Mouse (Mus musculus): ENCODE measurements at regions not wholly inside any gene's neighbourhood (a gene's known extent, or its start where the extent isn't known, plus 50 kb on each side); places are given as distances from the start of the nearest gene placed in this dataset.
"Not testable (repeated sequence)": the region's sequence is repeated elsewhere in the genome, so short reads cannot be mapped to it uniquely, and the experiment has no call there.

GRCm38 (mm10) chr12:36943903-36944302, 164.4 kb upstream of the Meox2 start:
- POLR2A ChIA-PET = no interaction called here
- TF ChIP-seq CTCF (IDR thresholded peaks at IDR 0.05) = no peak
- ATAC-seq (no peak), DNase-seq (ENCODE audit: low read depth, low spot score) (no peak)
- in situ Hi-C loops (cut with MboI; ENCODE audit: low pct_unique_long_range_greater_than_20kb) = no loop called here
- H3K27me3 ChIP-seq = no peaks in the 10 kb centered on the region
- CTCF ChIA-PET = no interaction called here

- POLR2A ChIA-PET = no interaction called here
- ATAC-seq (no peak), DNase-seq (ENCODE audit: low read depth, low spot score) (no peak)
- in situ Hi-C loops (cut with MboI; ENCODE audit: low pct_unique_long_range_greater_than_20kb) = no loop called here
- CTCF ChIA-PET = no interaction called here
- H3K27me3 ChIP-seq = no peaks in the 10 kb centered on the region
- no peak for TF ChIP-seq CTCF (IDR thresholded peaks at IDR 0.05)
Observed at GRCm38 (mm10) chr12:36945964-36946363, 162.4 kb upstream of the Meox2 start.

- DNase-seq (ENCODE audit: low read depth, low spot score) (no peak), ATAC-seq (no peak)
- ChIA-PET POLR2A (no interaction called here), CTCF (no interaction called here)
- TF ChIP-seq CTCF (IDR thresholded peaks at IDR 0.05) = no peak
- no peaks in the 10 kb centered on the region for H3K27me3 ChIP-seq
- in situ Hi-C loops (cut with MboI; ENCODE audit: low pct_unique_long_range_greater_than_20kb) = no loop called here
Observed at GRCm38 (mm10) chr12:36947902-36948301, 160.4 kb upstream of the Meox2 start.

GRCm38 (mm10) chr12:36949096-36949738, 159.1 kb upstream of the Meox2 start:
- H3K27me3 ChIP-seq = no peaks in the 10 kb centered on the region
- ChIA-PET POLR2A (no interaction called here), CTCF (no interaction called here)
- no peak for TF ChIP-seq CTCF (IDR thresholded peaks at IDR 0.05)
- no peak for ATAC-seq
- in situ Hi-C loops (cut with MboI; ENCODE audit: low pct_unique_long_range_greater_than_20kb) = no loop called here
- DNase-seq (ENCODE audit: low read depth, low spot score) = no peak

GRCm38 (mm10) chr12:36974432-36975094, 133.8 kb upstream of the Meox2 start:
- ATAC-seq (no peak), DNase-seq (ENCODE audit: low read depth, low spot score) (no peak)
- in situ Hi-C loops (cut with MboI; ENCODE audit: low pct_unique_long_range_greater_than_20kb) = no loop called here
- ChIA-PET POLR2A (no interaction called here), CTCF (no interaction called here)
- H3K27me3 ChIP-seq = no peaks in the 10 kb centered on the region
- no peak for TF ChIP-seq CTCF (IDR thresholded peaks at IDR 0.05)

- DNase-seq (ENCODE audit: low read depth, low spot score) (no peak), ATAC-seq (no peak)
- CTCF ChIA-PET = no interaction called here
- no peaks in the 10 kb centered on the region for H3K27me3 ChIP-seq
- POLR2A ChIA-PET = no interaction called here
- TF ChIP-seq CTCF (IDR thresholded peaks at IDR 0.05) = no peak
- in situ Hi-C loops (cut with MboI; ENCODE audit: low pct_unique_long_range_greater_than_20kb) = no loop called here
Observed at GRCm38 (mm10) chr12:36977141-36977540, 131.2 kb upstream of the Meox2 start.

GRCm38 (mm10) chr12:36991135-36991534, 117.2 kb upstream of the Meox2 start:
- ChIA-PET CTCF (no interaction called here), POLR2A (no interaction called here)
- in situ Hi-C loops (cut with MboI; ENCODE audit: low pct_unique_long_range_greater_than_20kb) = no loop called here
- no peaks in the 10 kb centered on the region for H3K27me3 ChIP-seq
- no peak for ATAC-seq
- no peak for TF ChIP-seq CTCF (IDR thresholded peaks at IDR 0.05)
- DNase-seq (ENCODE audit: low read depth, low spot score) = no peak

GRCm38 (mm10) chr12:36991970-36992369, 116.4 kb upstream of the Meox2 start:
- no peaks in the 10 kb centered on the region for H3K27me3 ChIP-seq
- ChIA-PET POLR2A (no interaction called here), CTCF (no interaction called here)
- no peak for ATAC-seq
- TF ChIP-seq CTCF (IDR thresholded peaks at IDR 0.05) = no peak
- DNase-seq (ENCODE audit: low read depth, low spot score) = no peak
- in situ Hi-C loops (cut with MboI; ENCODE audit: low pct_unique_long_range_greater_than_20kb) = no loop called here

- POLR2A ChIA-PET = no interaction called here
- H3K27me3 ChIP-seq = peaks cover 3% of the 10 kb centered on the region
- DNase-seq (ENCODE audit: low read depth, low spot score) = no peak
- in situ Hi-C loops (cut with MboI; ENCODE audit: low pct_unique_long_range_greater_than_20kb) = no loop called here
- TF ChIP-seq CTCF (IDR thresholded peaks at IDR 0.05) = no peak
- CTCF ChIA-PET = no interaction called here
- no peak for ATAC-seq
Observed at GRCm38 (mm10) chr12:37001401-37001800, 106.9 kb upstream of the Meox2 start.

- POLR2A ChIA-PET = no interaction called here
- CTCF ChIA-PET = no interaction called here
Observed at GRCm38 (mm10) chr12:37005262-37005661, 103.1 kb upstream of the Meox2 start.

GRCm38 (mm10) chr12:37010306-37010705, 98.0 kb upstream of the Meox2 start:
- no peak for TF ChIP-seq CTCF (IDR thresholded peaks at IDR 0.05)
- POLR2A ChIA-PET = no interaction called here
- DNase-seq (ENCODE audit: low read depth, low spot score) = no peak
- H3K27me3 ChIP-seq = no peaks in the 10 kb centered on the region
- CTCF ChIA-PET = no interaction called here
- ATAC-seq = no peak
- in situ Hi-C loops (cut with MboI; ENCODE audit: low pct_unique_long_range_greater_than_20kb) = no loop called here

More at GRCm38 (mm10) chr12:37005262-37005661, 103.1 kb upstream of the Meox2 start:
- TF ChIP-seq CTCF (IDR thresholded peaks at IDR 0.05) = no peak
- ATAC-seq (no peak), DNase-seq (ENCODE audit: low read depth, low spot score) (no peak)
- H3K27me3 ChIP-seq = peaks cover 3% of the 10 kb centered on the region
- in situ Hi-C loops (cut with MboI; ENCODE audit: low pct_unique_long_range_greater_than_20kb) = no loop called here

- H3K27me3 ChIP-seq = no peaks in the 10 kb centered on the region
- DNase-seq (ENCODE audit: low read depth, low spot score) (no peak), ATAC-seq (no peak)
- CTCF ChIA-PET = no interaction called here
- POLR2A ChIA-PET = no interaction called here
- in situ Hi-C loops (cut with MboI; ENCODE audit: low pct_unique_long_range_greater_than_20kb) = no loop called here
- TF ChIP-seq CTCF (IDR thresholded peaks at IDR 0.05) = no peak
Observed at GRCm38 (mm10) chr12:37014401-37014800, 93.9 kb upstream of the Meox2 start.

- in situ Hi-C loops (cut with MboI; ENCODE audit: low pct_unique_long_range_greater_than_20kb) = not testable (repeated sequence)
Observed at GRCm38 (mm10) chr12:37014945-37015344, 93.4 kb upstream of the Meox2 start.

More at GRCm38 (mm10) chr12:37014945-37015344, 93.4 kb upstream of the Meox2 start:
- ATAC-seq; H3K27me3 ChIP-seq; DNase-seq (ENCODE audit: low read depth, low spot score); CTCF ChIA-PET; POLR2A ChIA-PET: not testable (repeated sequence)
